Mouse (Mus musculus): ENCODE results near the gene Emc10.

- TF ChIP-seq CHD2 (IDR thresholded peaks at IDR 0.05; ENCODE audit: low read depth, low read length) (no peak), ZNF384 (IDR thresholded peaks at IDR 0.05; ENCODE audit: low read depth, low read length) (no peak), HCFC1 (IDR thresholded peaks at IDR 0.05; ENCODE audit: borderline replicate concordance, insufficient read depth, low read length) (no peak), ZC3H11A (IDR thresholded peaks at IDR 0.05; ENCODE audit: borderline replicate concordance, low read depth, low read length) (no peak)
Observed at GRCm38 (mm10) chr7:44531207-44531606, 34.9 kb upstream of the Emc10 start.
